Mouse (Mus musculus) MEL (cell line): Measurements from ENCODE around the gene Pomt2. TPM values are rescaled to one million over a fixed set of nuclear protein-coding genes. Genes with fewer than 3 reads are reported as not detected.

Experiments
- DNase-seq: peaks from one replicate; pipeline ENCODE4 v3.0.0; 2011; ENCODE audit warnings: low read depth, low spot score
- H3K27ac ChIP-seq: 2 replicates; pipeline ENCODE4 v1.5.1; 2012; ENCODE audit warnings: low read depth, mild to moderate bottlenecking, control low read depth, low read length, moderate library complexity; ENCODE audit not compliant: control insufficient read depth
- H3K27me3 ChIP-seq, 2 experiments: fragments of 150-350 bp in 1 of 2; sonication (generic) in 1 of 2; 2 replicates each; pipeline ENCODE4 v1.6.1; 2012; ENCODE audit warnings: low read length in 2 of 2, mild to moderate bottlenecking in 2 of 2, improper control_type of control experiment in 1 of 2, moderate library complexity in 1 of 2; ENCODE audit not compliant: insufficient read depth in 2 of 2, control insufficient read depth in 1 of 2
- H3K36me3 ChIP-seq, 2 experiments: 2 replicates each; pipeline ENCODE4 v1.6.1; 2012 to 2014; ENCODE audit warnings: low read length in 2 of 2, improper control_type of control experiment in 1 of 2, inconsistent platforms in 1 of 2, mild to moderate bottlenecking in 1 of 2; ENCODE audit not compliant: insufficient read depth in 2 of 2, control insufficient read depth in 1 of 2
- H3K4me1 ChIP-seq, 2 experiments: fragments of 150-350 bp in 1 of 2; sonication (generic) in 1 of 2; 2 replicates each; pipeline ENCODE4 v1.6.1; 2012; ENCODE audit warnings: low read length in 2 of 2, improper control_type of control experiment in 1 of 2, mild to moderate bottlenecking in 1 of 2; ENCODE audit not compliant: insufficient read depth in 2 of 2, control insufficient read depth in 1 of 2
- H3K4me3 ChIP-seq, 2 experiments: fragments of 150-350 bp in 1 of 2; sonication (generic) in 1 of 2; 2 replicates each; pipeline ENCODE4 v1.5.1; 2012; ENCODE audit warnings: low read depth in 2 of 2, low read length in 2 of 2, mild to moderate bottlenecking in 2 of 2, moderate library complexity in 2 of 2, control low read depth in 1 of 2, improper control_type of control experiment in 1 of 2; ENCODE audit not compliant: control insufficient read depth in 1 of 2, insufficient read depth in 1 of 2
- H3K79me2 ChIP-seq: 2 replicates; pipeline ENCODE4 v1.6.1; 2012; ENCODE audit warnings: mild to moderate bottlenecking, low read length, moderate library complexity; ENCODE audit not compliant: control insufficient read depth, poor library complexity, insufficient read depth
- H3K9ac ChIP-seq: 2 replicates; pipeline ENCODE4 v1.6.1; 2012; ENCODE audit warnings: low read depth, mild to moderate bottlenecking, control low read depth, low read length, moderate library complexity; ENCODE audit not compliant: control insufficient read depth, poor library complexity, severe bottlenecking
- H3K9me3 ChIP-seq: fragments of 150-350 bp; sonication (generic); replicated peaks from 2 replicates; pipeline ENCODE4 v1.6.1; 2012; ENCODE audit warnings: mild to moderate bottlenecking, low read length, improper control_type of control experiment, moderate library complexity; ENCODE audit not compliant: insufficient read depth
- BHLHE40 ChIP-seq: IDR thresholded peaks from 2 replicates; pipeline ENCODE4 v1.6.1; 2012; ENCODE audit warnings: low read depth, mild to moderate bottlenecking, inconsistent platforms, low read length, improper control_type of control experiment, borderline replicate concordance
- CHD1 ChIP-seq: IDR thresholded peaks from 2 replicates; pipeline ENCODE4 v1.6.1; 2012; ENCODE audit warnings: low read depth, mild to moderate bottlenecking, inconsistent platforms, low read length, improper control_type of control experiment
- CHD2 ChIP-seq: IDR thresholded peaks from 2 replicates; pipeline ENCODE4 v1.6.1; 2011; ENCODE audit warnings: low read length, improper control_type of control experiment
- CTCF ChIP-seq, 3 experiments: IDR thresholded peaks in 2 of 3; conservative IDR thresholded peaks in 1 of 3; 2 replicates each; pipeline ENCODE4 v1.5.1; 2011 to 2012; ENCODE audit warnings: low read length in 3 of 3, low read depth in 2 of 3, mild to moderate bottlenecking in 2 of 3, improper control_type of control experiment in 1 of 3, inconsistent platforms in 1 of 3, mixed read lengths in 1 of 3, moderate library complexity in 1 of 3; ENCODE audit not compliant: control insufficient read depth in 1 of 3, insufficient read depth in 1 of 3, poor library complexity in 1 of 3, severe bottlenecking in 1 of 3
- ELF1 ChIP-seq: IDR thresholded peaks from 2 replicates; pipeline ENCODE4 v1.6.1; 2014; ENCODE audit warnings: low read depth, mild to moderate bottlenecking, inconsistent platforms, low read length, improper control_type of control experiment, moderate library complexity
- ETS1 ChIP-seq: IDR thresholded peaks from 2 replicates; pipeline ENCODE4 v1.6.1; 2012; ENCODE audit warnings: low read depth, mild to moderate bottlenecking, inconsistent platforms, low read length, improper control_type of control experiment, moderate library complexity
- GATA1 ChIP-seq: IDR thresholded peaks from 2 replicates; pipeline ENCODE4 v1.6.1; 2011; ENCODE audit warnings: low read depth, low read length, improper control_type of control experiment
- KAT2A ChIP-seq: conservative IDR thresholded peaks from 2 replicates; pipeline ENCODE4 v1.6.1; 2012; ENCODE audit warnings: low read depth, low read length, improper control_type of control experiment, inconsistent platforms
- MAX ChIP-seq: IDR thresholded peaks from 2 replicates; pipeline ENCODE4 v1.6.1; 2011; ENCODE audit warnings: low read length, improper control_type of control experiment
- NRF1 ChIP-seq: IDR thresholded peaks from 2 replicates; pipeline ENCODE4 v1.6.1; 2014; ENCODE audit warnings: low read depth, mild to moderate bottlenecking, inconsistent platforms, low read length, improper control_type of control experiment, moderate library complexity; ENCODE audit not compliant: poor library complexity, insufficient read depth, severe bottlenecking
- POLR2AphosphoS5 ChIP-seq: IDR thresholded peaks from 2 replicates; pipeline ENCODE4 v1.6.1; 2012; ENCODE audit warnings: low read depth, borderline replicate concordance, mild to moderate bottlenecking, inconsistent platforms, low read length, moderate library complexity, mixed read lengths
- RAD21 ChIP-seq: IDR thresholded peaks from 2 replicates; pipeline ENCODE4 v1.6.1; 2011; ENCODE audit warnings: mild to moderate bottlenecking, low read depth, low read length, improper control_type of control experiment
- TAL1 ChIP-seq: IDR thresholded peaks from 2 replicates; pipeline ENCODE4 v1.6.1; 2012; ENCODE audit warnings: mild to moderate bottlenecking, inconsistent platforms, low read length, moderate library complexity, mixed read lengths
- TBP ChIP-seq: IDR thresholded peaks from 2 replicates; pipeline ENCODE4 v1.8.0; 2011; ENCODE audit warnings: low read depth, low read length, improper control_type of control experiment
- USF1 ChIP-seq: IDR thresholded peaks from 2 replicates; pipeline ENCODE4 v1.6.1; 2014; ENCODE audit warnings: low read depth, mild to moderate bottlenecking, inconsistent platforms, low read length, improper control_type of control experiment, moderate library complexity
- USF2 ChIP-seq, 2 experiments: IDR thresholded peaks; 2 replicates each; pipeline ENCODE4 v1.6.1; 2011 to 2012; ENCODE audit warnings: improper control_type of control experiment in 2 of 2, low read length in 2 of 2, borderline replicate concordance in 1 of 2, inconsistent platforms in 1 of 2, low read depth in 1 of 2, mild to moderate bottlenecking in 1 of 2; ENCODE audit not compliant: insufficient read depth in 1 of 2
- ZC3H11A ChIP-seq: IDR thresholded peaks from 2 replicates; pipeline ENCODE4 v1.6.1; 2012; ENCODE audit warnings: low read depth, mild to moderate bottlenecking, inconsistent platforms, low read length, improper control_type of control experiment
- ZNF384 ChIP-seq: IDR thresholded peaks from 2 replicates; pipeline ENCODE4 v1.6.1; 2012; ENCODE audit warnings: low read depth, mild to moderate bottlenecking, inconsistent platforms, low read length, improper control_type of control experiment
- polyA plus RNA-seq, 2 experiments: library from polyadenylated mRNA; stranded (reverse) in 1 of 2; unstranded in 1 of 2; fragments of >175 nt in 1 of 2; fragments of >200 nt in 1 of 2; gene quantifications; 2 replicates each; pipeline versions ENCODE4 v1.2.1 to v1.2.4; 2012; ENCODE audit warnings: low replicate concordance in 2 of 2, low read depth in 1 of 2; ENCODE audit not compliant: insufficient read length in 2 of 2, insufficient read depth in 1 of 2, missing spikeins in 1 of 2
- total RNA-seq: library from RNA; depleted of rRNA; stranded (reverse); fragments of 300-350 nt; gene quantifications from 2 replicates; pipeline ENCODE4 v1.2.3, GENCODE M21; 2012

Gene Pomt2
- total and polyA plus RNA-seq, 3 experiments, result 11.1 to 12.9 TPM; not detected in 1

GRCm38 (mm10) chr12:87160310-87160709 is 12.5 kb upstream of the Pomt2 start:
- TF ChIP-seq KAT2A (no peak), TAL1 (peak; percentile 52)
- peaks cover 25 to 32% of the 10 kb centered on the region in 2 experiments for H3K4me1 ChIP-seq

GRCm38 (mm10) chr12:87158099-87158498 is 10.3 kb upstream of the Pomt2 start:
- no peaks in the 10 kb centered on the region for H3K9me3 ChIP-seq
- no peaks in the 10 kb centered on the region for H3K27me3 ChIP-seq
- H3K27ac ChIP-seq, result no peak overlapping the region
- TF ChIP-seq ELF1 (no peak), ZC3H11A (no peak), ETS1 (no peak), ZNF384 (no peak), NRF1 (no peak), RAD21 (no peak), CHD1 (no peak), MAX (no peak), CHD2 (no peak), CTCF (IDR thresholded peaks at IDR 0.05 in 2 of 3, conservative IDR thresholded peaks at IDR 0.05 in 1 of 3; ENCODE audit: control insufficient read depth in 1 of 3, insufficient read depth in 1 of 3, low read depth in 2 of 3, low read length in 3 of 3, poor library complexity in 1 of 3, severe bottlenecking in 1 of 3) (no peak), TBP (no peak), GATA1 (no peak), USF2 (IDR thresholded peaks at IDR 0.05; ENCODE audit: borderline replicate concordance in 1 of 2, insufficient read depth in 1 of 2, low read depth in 1 of 2, low read length in 2 of 2) (no peak), POLR2AphosphoS5 (no peak), USF1 (no peak), KAT2A (no peak), BHLHE40 (no peak)
- TF ChIP-seq, all 39 proteins: peak for 0
- peaks cover 0 to 28% of the 10 kb centered on the region in 2 experiments; a peak in 2 of 4 replicates for H3K36me3 ChIP-seq
- peaks cover 23 to 25% of the 10 kb centered on the region in 2 experiments for H3K4me1 ChIP-seq
- H3K4me3 ChIP-seq, result no peak overlapping the region
- DNase-seq, result no peak
- no peaks in the 10 kb centered on the region for H3K79me2 ChIP-seq
- H3K9ac ChIP-seq, result no peak overlapping the region

More at GRCm38 (mm10) chr12:87160310-87160709, 12.5 kb upstream of the Pomt2 start:
- peak overlapping the region; percentile 72 for H3K27ac ChIP-seq
- H3K36me3 ChIP-seq, result peaks cover 0 to 31% of the 10 kb centered on the region in 2 experiments; a peak in 2 of 4 replicates
- H3K4me3 ChIP-seq, result peak overlapping the region in 1 of 2 experiments; percentile 20; a peak in 2 of 4 replicates
- no peaks in the 10 kb centered on the region for H3K27me3 ChIP-seq
- peak overlapping the region; percentile 15; the same call in 1 of the 2 replicates for H3K9ac ChIP-seq
- DNase-seq, result peak; percentile 56
- no peaks in the 10 kb centered on the region for H3K9me3 ChIP-seq
- H3K79me2 ChIP-seq, result no peaks in the 10 kb centered on the region
